Mouse (Mus musculus) limb, embryonic 14.5 days (tissue): ENCODE results near the gene Uso1. TPM values are rescaled to one million over a fixed set of nuclear protein-coding genes. Genes with fewer than 3 reads are reported as not detected.

ENCODE experiments used
- ATAC-seq: fragments of 200-750 bp; cut with Nextera tagmentation; 2 replicates; pipeline ENCODE4 v1.8.0; 2017; ENCODE audit warnings: low read depth, moderate number of reproducible peaks, moderate TSS enrichment; ENCODE audit not compliant: low FRiP score
- DNase-seq: peaks from one replicate; pipeline ENCODE4 v3.0.0-alpha.2; 2015; ENCODE audit warnings: low spot score
- H3K27ac ChIP-seq: fragments of 300-500 bp; sonication (generic); replicated peaks from 2 replicates; pipeline ENCODE4 v1.5.1; 2014; ENCODE audit warnings: low read depth, mild to moderate bottlenecking, low read length, moderate library complexity, mixed read lengths
- H3K27me3 ChIP-seq: fragments of 300-500 bp; sonication (generic); 2 replicates; pipeline ENCODE4 v1.6.1; 2014; ENCODE audit warnings: low read length, mixed read lengths; ENCODE audit not compliant: control insufficient read depth, insufficient read depth
- H3K36me3 ChIP-seq: fragments of 300-500 bp; sonication (generic); 2 replicates; pipeline ENCODE4 v1.6.1; 2014; ENCODE audit warnings: mild to moderate bottlenecking, low read length, moderate library complexity, mixed read lengths; ENCODE audit not compliant: control insufficient read depth, insufficient read depth
- H3K4me1 ChIP-seq: fragments of 300-500 bp; sonication (generic); 2 replicates; pipeline ENCODE4 v1.6.1; 2014; ENCODE audit warnings: antibody characterized with exemption, low read length, mixed read lengths; ENCODE audit not compliant: control insufficient read depth, insufficient read depth
- H3K4me2 ChIP-seq: fragments of 300-500 bp; sonication (generic); replicated peaks from 2 replicates; pipeline ENCODE4 v1.6.1; 2014; ENCODE audit warnings: low read depth, mild to moderate bottlenecking, low read length, moderate library complexity; ENCODE audit not compliant: severe bottlenecking
- H3K4me3 ChIP-seq: fragments of 300-500 bp; sonication (generic); replicated peaks from 2 replicates; pipeline ENCODE4 v1.5.1; 2014; ENCODE audit warnings: low read length
- H3K9ac ChIP-seq: fragments of 300-500 bp; sonication (generic); 2 replicates; pipeline ENCODE4 v1.6.1; 2014; ENCODE audit warnings: mild to moderate bottlenecking, low read depth, low read length, moderate library complexity; ENCODE audit not compliant: severe bottlenecking
- H3K9me3 ChIP-seq: fragments of 300-500 bp; sonication (generic); 2 replicates; pipeline ENCODE4 v1.6.1; 2016; ENCODE audit warnings: low read length; ENCODE audit not compliant: control insufficient read depth
- POLR2A ChIP-seq: fragments of 200-500 bp; IDR thresholded peaks from 2 replicates; pipeline ENCODE4 v1.8.0; 2012; ENCODE audit warnings: inconsistent platforms, mild to moderate bottlenecking, moderate library complexity, borderline replicate concordance; ENCODE audit not compliant: insufficient read depth, insufficient read length; ENCODE audit errors: extremely low read depth
- WGBS: fragments of 180-500 bp; shearing (Covaris S2); extraction: QIAGEN DNeasy Blood & Tissue Kit; methylation state at CpG from one replicate; pipeline ENCODE4 v1.1.7; 2014; 5-methylcytosine and 5-hydroxymethylcytosine counted together
- polyA plus RNA-seq, 2 experiments: library from polyadenylated mRNA; depleted of rRNA in 1 of 2; stranded (reverse) in 1 of 2; unstranded in 1 of 2; fragments of >200 nt; fragmentation: Nextera tagmentation in 1 of 2; extraction: Ambion mirVana in 1 of 2; gene quantifications; 2 replicates each; pipeline versions ENCODE4 v1.2.1 to v1.2.3; 2012 to 2014

The Uso1 gene
- polyA plus RNA-seq, 2 experiments: 43.0 to 54.6 TPM

DNA sequence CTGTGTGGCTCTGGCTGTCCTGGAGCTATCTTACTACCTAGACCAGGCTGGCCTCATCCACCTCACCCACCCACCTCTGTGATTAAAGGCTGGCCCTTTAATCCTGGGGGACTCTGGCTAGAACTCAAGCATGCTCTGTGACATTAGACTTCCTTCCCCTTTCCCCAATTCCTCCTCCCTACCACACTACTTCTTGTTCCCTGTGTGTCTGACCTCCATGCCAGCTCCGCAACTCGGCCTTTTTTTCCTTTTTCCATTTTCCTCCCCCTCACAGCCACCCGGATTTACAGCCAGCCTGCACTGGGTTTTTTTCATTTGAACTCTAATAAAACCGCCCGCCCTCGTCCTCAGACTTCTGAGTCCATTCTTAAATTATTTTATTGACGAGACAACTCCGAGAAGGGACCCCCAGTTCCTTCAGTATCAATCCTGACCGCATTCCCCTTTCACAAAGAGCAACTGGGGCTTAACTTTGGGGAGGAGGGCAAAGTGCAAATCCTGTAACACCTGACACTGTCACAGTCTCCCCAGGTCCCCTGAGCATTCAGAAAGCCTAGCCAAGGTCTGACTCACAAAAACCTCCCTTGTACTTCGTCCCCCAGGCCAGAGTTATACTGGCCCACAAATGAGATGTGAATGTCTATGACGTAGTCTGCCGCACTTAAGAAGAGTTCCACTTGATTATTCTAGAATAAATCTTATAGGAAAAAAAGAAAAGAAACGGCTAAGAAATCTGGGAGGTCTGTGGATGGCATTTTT is 39.2 kb upstream of the Uso1 start:
- Histone ChIP-seq H3K9me3 (no peaks in the 10 kb centered on the region), H3K27ac (peak overlapping the region; percentile 44; the same call in 1 of the 2 replicates), H3K4me3 (no peak overlapping the region), H3K4me1 (peaks cover 6% of the 10 kb centered on the region), H3K27me3 (no peaks in the 10 kb centered on the region), H3K4me2 (no peak overlapping the region; the same call in 1 of the 2 replicates), H3K36me3 (no peaks in the 10 kb centered on the region), H3K9ac (no peak overlapping the region)
- WGBS: 24% methylated on average over 13 of the region's 13 CpGs
- DNase-seq (no peak), ATAC-seq (no peak)
- TF ChIP-seq POLR2A: no peak

DNA sequence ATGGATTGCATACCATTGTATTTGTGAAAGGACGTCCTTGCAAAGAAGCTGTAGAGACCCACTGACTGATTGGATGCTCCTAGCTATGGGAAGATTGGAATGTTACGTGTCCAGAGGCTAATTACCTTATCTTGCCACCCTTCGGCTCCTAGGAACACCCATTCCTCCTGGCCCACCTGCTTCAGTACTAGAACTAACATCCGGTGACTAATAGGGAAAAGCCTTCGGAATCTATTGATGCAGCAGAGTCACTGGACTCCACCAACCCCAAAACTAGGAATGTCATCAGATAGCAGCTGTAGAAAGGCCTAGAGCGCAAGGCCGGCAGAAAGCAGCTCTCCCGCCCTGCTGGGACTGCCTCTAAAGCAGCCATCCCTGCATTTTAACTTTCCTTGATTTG is 36.1 kb upstream of the Uso1 start:
- WGBS: 87% methylated on average over 8 of the region's 8 CpGs
- no peak overlapping the region for H3K4me2 ChIP-seq
- H3K27ac ChIP-seq: no peak overlapping the region
- H3K9me3 ChIP-seq: no peaks in the 10 kb centered on the region
- peaks cover 6% of the 10 kb centered on the region for H3K4me1 ChIP-seq
- no peak overlapping the region for H3K4me3 ChIP-seq
- H3K9ac ChIP-seq: no peak overlapping the region
- no peaks in the 10 kb centered on the region for H3K36me3 ChIP-seq
- no peak for TF ChIP-seq POLR2A
- ATAC-seq (no peak), DNase-seq (no peak)
- H3K27me3 ChIP-seq: no peaks in the 10 kb centered on the region

DNA sequence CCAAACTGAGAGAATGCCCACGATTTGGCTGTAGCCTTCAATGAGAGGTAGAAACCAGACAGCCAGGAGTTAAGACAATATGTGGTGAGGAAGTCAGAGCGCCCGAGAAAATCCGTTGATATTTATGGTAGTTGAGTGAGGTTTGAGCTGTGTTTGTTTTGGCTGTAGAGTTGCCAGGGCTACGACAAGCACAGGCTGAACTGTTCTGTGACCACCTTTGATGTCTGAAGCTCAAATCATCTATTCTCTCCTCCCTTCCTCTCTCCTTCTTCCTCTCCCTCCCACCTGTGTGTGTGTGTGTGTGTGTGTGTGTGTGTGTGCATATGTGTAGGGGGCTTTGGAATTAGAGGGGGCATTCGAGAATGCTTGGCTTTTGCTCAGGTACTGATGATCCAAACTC is 34.7 kb upstream of the Uso1 start:
- Histone ChIP-seq H3K4me2 (no peak overlapping the region), H3K9me3 (no peaks in the 10 kb centered on the region), H3K27me3 (no peaks in the 10 kb centered on the region), H3K4me1 (peaks cover 6% of the 10 kb centered on the region), H3K4me3 (no peak overlapping the region), H3K9ac (no peak overlapping the region), H3K36me3 (no peaks in the 10 kb centered on the region), H3K27ac (no peak overlapping the region)
- no peak for TF ChIP-seq POLR2A
- DNase-seq (peak; percentile 35), ATAC-seq (no peak)
- 41% methylated on average over 6 of the region's 6 CpGs for WGBS

DNA sequence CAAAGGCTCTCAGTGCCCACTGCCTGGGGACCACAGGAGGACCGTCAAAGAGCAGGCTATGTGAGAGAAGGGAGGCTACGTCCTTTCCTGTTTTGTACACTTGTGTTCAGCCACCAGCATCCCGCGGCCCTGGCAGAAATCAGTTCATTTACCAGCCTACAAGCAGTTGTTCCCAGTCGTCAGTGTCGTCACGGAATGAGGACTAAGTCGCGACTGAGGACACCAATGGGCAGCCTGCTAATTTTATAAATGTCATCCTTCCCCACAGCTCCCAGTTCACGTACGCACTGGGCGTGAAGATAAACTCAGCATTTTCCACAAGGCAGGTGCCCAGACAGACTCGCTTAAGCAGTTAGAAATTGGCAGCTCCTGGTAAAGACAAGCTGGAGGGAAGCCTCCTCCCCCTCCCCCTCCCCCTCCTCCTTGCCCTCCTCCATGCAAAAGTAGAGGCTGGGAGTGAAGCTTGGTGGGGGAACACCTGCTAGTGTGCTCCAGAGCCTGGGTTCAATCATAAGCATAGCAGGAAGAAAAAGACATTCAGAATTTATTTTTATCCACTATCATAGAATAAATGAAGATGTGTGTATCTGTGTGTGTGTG is 33.8 kb upstream of the Uso1 start:
- no peak overlapping the region for H3K4me3 ChIP-seq
- ATAC-seq: no peak
- WGBS: 74% methylated on average over 13 of the region's 13 CpGs

GRCm38 (mm10) chr5:92106327-92107125 is 31.2 kb upstream of the Uso1 start:
- ATAC-seq (no peak), DNase-seq (peak; percentile 51)
- Histone ChIP-seq H3K4me2 (no peak overlapping the region), H3K36me3 (no peaks in the 10 kb centered on the region), H3K9ac (no peak overlapping the region), H3K4me3 (no peak overlapping the region), H3K27me3 (no peaks in the 10 kb centered on the region), H3K27ac (no peak overlapping the region), H3K4me1 (no peaks in the 10 kb centered on the region; the same call in 1 of the 2 replicates), H3K9me3 (no peaks in the 10 kb centered on the region)
- 39% methylated on average over 10 of the region's 10 CpGs for WGBS
- no peak for TF ChIP-seq POLR2A

More for the DNA sequence above, 33.8 kb upstream of the Uso1 start:
- TF ChIP-seq POLR2A: no peak
- no peak overlapping the region for H3K4me2 ChIP-seq
- no peak overlapping the region for H3K9ac ChIP-seq
- no peaks in the 10 kb centered on the region for H3K36me3 ChIP-seq
- H3K4me1 ChIP-seq: no peaks in the 10 kb centered on the region; the same call in 1 of the 2 replicates
- no peak for DNase-seq
- H3K27ac ChIP-seq: no peak overlapping the region
- no peaks in the 10 kb centered on the region for H3K9me3 ChIP-seq
- H3K27me3 ChIP-seq: no peaks in the 10 kb centered on the region
